Mouse (Mus musculus) Patski (cell line): ENCODE measurements around the gene Cntnap1. TPM values are rescaled to one million over a fixed set of nuclear protein-coding genes. Genes with fewer than 3 reads are reported as not detected.

Source experiments
- ATAC-seq: fragments of 100-300 bp; one replicate; pipeline ENCODE4 v1.8.0; 2021
- CTCF ChIA-PET: fragments of 350-600 bp; sonication (Branson Sonifier 250); formaldehyde crosslinking; loops from one replicate; lab custom pipeline; 2022; ENCODE audit warnings: inconsistent platforms; lab: Charles Lee
- POLR2A ChIA-PET: fragments of 350-600 bp; sonication (Branson Sonifier 250); formaldehyde crosslinking; loops from one replicate; lab custom pipeline; 2022; ENCODE audit warnings: antibody characterized with exemption, inconsistent platforms; lab: Charles Lee
- DNase-seq: peaks from one replicate; pipeline ENCODE4 v3.0.0-alpha.2; 2011; ENCODE audit warnings: low read depth, low spot score
- H3K27me3 ChIP-seq: fragments of 371-371 bp; one replicate; pipeline ENCODE4 v1.5.1; 2021
- CTCF ChIP-seq: fragments of 100-300 bp; IDR thresholded peaks from one replicate; pipeline ENCODE4 v1.5.1; 2021
- in situ Hi-C: fragments of 300-500 bp; cut with MboI; formaldehyde crosslinking; loops from 3 replicates; pipeline ENCODE4 v1.11.1; 2018; ENCODE audit warnings: low pct_unique_long_range_greater_than_20kb, mixed read lengths
- polyA plus RNA-seq: library from polyadenylated mRNA; unstranded; gene quantifications from one replicate; pipeline ENCODE4 v1.2.3, GENCODE M21; 2021

The Cntnap1 gene
- polyA plus RNA-seq, 1 experiment from 2014 or later = 10.8 TPM

DNA sequence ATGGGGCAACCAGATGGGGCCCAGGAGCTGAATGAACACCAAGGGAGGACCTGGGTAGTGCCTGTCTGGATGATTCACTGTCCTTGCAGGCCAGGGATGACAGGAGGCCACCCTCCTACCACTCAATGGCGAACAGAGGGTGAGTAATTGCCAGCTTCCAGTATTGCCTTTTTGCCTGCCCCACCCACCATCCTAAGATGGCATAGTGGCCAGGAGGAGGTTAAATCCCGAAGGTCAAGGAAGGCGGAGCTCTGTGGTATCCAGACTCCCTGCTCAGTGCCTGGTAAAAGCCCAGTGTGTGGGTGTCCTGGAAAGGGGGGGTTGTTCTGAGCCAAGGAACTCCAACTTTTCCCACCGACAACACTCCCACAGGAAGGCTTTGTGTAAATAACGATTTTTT, 8.0 kb upstream of the Cntnap1 start:
- no peak for TF ChIP-seq CTCF
- ATAC-seq = no peak
- no peak for DNase-seq
- ChIA-PET POLR2A (no interaction called here), CTCF (interaction anchor here (1.6 kb wide), 1 partner anchor 44 kb away, joined by 3 read pairs; no protein-coding TSS in a partner anchor)
- no peaks in the 10 kb centered on the region for H3K27me3 ChIP-seq
- in situ Hi-C loops = no loop called here

DNA sequence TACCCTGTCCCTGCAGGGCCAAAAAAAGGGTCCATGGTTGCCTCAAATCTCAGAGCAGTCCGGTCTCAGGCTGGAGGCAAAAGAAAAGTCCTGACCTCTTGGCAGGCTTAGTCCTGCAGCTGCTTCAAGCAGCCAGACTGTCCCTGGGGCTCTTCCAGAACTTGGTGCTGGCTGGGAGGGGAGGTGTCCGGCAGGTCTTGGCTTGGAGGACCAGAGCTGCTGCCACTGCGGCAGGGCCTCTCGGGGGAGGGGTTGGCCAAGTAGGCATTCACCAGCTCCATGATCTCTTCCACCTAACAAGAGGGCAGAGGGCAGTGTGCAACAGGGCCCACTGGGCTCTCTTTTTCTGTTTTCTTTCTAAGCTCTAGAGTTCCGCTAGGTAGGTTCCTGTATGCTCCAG, 7.6 kb upstream of the Cntnap1 start:
- DNase-seq = no peak
- POLR2A ChIA-PET = no interaction called here
- ATAC-seq = no peak
- CTCF ChIA-PET = interaction anchor here (0.6 to 1.6 kb wide), 3 partner anchors 10 to 175 kb away, joined by 3 to 5 read pairs (median 3); no protein-coding TSS in a partner anchor
- TF ChIP-seq CTCF = no peak
- H3K27me3 ChIP-seq = no peaks in the 10 kb centered on the region
- in situ Hi-C loops = no loop called here

DNA sequence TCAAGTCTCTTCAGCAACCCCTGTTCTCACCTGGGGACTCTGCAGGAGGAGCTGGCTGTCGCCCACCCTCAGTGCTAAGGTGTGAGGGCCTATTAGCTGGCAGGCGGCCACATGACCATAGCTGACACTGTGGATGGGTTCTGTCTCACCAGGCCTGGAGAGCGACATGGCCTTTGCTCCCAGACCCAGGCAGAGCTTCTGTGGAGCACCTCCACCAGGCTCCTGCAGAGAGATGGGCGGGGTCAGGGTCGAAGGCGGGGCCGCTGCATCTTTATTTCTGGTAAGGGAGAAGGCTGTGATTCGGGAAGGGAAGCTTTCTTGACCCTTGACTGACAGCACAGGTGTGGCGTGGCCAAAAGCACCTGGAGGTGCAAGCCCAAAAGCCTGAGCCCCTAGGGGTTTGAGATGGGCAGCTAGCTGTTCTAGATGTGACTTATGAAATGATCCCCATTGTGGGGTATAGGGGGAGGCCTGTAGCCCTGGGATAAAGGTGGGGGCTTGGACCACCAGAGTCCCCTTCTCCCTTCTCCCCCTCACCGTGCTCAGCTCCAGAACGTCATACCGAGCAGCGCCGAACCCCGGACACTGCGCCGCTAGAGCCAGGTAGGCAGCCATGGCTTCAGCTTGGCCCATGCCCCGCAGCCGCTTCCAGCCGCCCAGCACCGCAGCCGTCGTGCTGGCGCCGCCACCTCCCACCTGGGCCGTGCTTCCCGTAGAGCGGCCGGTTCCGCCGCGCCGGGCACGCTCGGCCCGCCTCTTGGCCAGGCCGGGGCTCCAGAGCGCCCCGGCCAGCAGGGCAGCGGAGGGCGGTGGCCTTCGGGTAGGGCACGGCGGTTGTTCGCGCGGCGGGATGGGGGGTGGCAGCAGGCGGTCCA, 6.6 kb upstream of the Cntnap1 start:
- no peaks in the 10 kb centered on the region for H3K27me3 ChIP-seq
- TF ChIP-seq CTCF = no peak
- in situ Hi-C loops = no loop called here
- DNase-seq = no peak
- ChIA-PET CTCF (interaction anchor here (0.6 to 1.2 kb wide), 3 partner anchors 11 to 176 kb away, joined by 3 to 5 read pairs (median 3); no protein-coding TSS in a partner anchor), POLR2A (interaction anchor here (0.9 kb wide), 1 partner anchor 68 kb away, joined by 3 read pairs; the partner anchor contains the start of gene Psmc3ip)
- no peak for ATAC-seq

DNA sequence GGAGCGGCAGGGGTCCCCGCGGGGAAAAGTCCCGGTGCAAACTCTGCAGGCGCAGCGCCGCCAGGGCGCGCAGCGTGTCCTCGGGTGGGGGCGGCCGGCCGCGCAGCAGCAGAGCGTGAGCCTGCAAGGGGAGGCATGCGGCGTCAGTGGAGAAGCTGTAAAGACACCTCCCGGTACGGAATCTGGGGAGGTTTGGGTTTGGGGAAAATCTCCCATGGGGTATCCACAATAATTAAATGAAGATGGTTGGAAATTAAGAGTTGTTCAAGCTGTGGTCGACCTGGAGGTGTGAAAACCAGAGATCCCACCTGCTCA, 6.0 kb upstream of the Cntnap1 start:
- POLR2A ChIA-PET = interaction anchor here (0.9 kb wide), 1 partner anchor 69 kb away, joined by 3 read pairs; the partner anchor contains the start of gene Psmc3ip
- TF ChIP-seq CTCF = no peak
- in situ Hi-C loops = no loop called here
- DNase-seq (no peak), ATAC-seq (no peak)
- CTCF ChIA-PET = no interaction called here
- no peaks in the 10 kb centered on the region for H3K27me3 ChIP-seq

DNA sequence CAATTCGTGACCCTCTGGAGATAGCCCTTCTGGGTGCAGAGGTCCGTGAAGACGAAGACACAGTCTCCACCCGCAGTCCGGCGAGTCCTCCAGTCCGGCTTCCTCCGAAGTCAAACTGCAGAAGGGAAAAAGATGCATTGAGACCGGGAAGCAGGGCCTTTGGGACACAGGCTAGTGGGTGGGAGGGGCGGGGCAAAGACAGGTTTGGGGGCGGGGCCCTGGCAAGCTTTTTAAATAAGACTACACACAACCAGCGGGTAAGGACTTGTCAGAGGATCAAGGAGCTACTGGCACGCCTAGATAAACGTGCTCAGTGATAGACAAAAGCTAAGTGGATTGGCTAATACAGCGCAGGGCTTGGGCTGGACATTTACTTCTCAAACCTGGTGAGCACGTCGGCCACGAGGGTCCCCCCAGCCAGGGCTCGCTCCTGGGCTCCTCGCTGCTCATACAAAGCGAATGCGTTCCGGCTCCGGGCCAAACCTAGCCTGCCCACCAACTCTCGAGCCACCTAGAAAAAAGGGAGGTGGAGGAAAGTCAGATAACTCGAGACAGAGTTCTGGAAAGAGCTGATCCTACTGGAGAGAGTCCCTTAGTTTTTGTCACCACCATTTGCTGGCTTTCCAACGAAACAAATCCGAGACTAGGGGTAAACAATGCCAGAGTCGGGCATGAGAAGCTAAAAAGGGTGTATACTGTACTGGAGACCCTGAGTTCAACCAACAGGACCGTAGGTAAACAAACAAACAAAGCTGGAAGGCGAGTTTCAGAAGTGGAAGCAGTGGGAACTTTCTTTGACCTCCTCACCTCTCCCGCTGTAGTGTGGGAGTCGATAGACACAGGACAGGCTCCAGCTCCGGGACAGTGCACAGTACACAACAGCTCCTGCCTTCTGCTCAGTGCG, 5.4 kb upstream of the Cntnap1 start:
- ATAC-seq (no peak), DNase-seq (no peak)
- ChIA-PET CTCF (no interaction called here), POLR2A (no interaction called here)
- TF ChIP-seq CTCF = no peak
- in situ Hi-C loops = no loop called here
- no peaks in the 10 kb centered on the region for H3K27me3 ChIP-seq

DNA sequence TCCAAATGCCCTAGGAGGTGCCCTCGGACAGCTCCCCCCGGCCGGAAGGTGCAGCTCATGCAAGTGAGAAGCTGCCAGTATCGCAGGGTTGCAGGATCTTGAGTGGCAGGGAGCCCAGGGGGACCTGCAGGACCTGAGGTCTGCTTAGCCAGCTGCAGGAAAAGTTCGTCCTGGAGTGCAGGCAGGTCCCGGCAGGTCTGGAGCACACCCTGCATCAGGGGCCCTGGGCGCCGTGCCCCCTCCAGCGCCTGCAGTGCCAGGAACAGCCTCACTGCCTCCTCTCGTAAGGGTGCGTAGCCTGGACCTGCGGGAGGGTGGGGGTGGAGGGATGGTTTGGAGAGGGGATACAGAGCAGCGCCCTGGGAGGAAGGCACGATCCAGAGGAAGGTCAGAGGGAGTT, 4.0 kb upstream of the Cntnap1 start:
- in situ Hi-C loops = no loop called here
- ChIA-PET POLR2A (interaction anchor here (5.7 kb wide), 1 partner anchor 25 kb away, joined by 31 read pairs; no protein-coding TSS in a partner anchor), CTCF (no interaction called here)
- DNase-seq (no peak), ATAC-seq (no peak)
- TF ChIP-seq CTCF = no peak
- no peaks in the 10 kb centered on the region for H3K27me3 ChIP-seq

DNA sequence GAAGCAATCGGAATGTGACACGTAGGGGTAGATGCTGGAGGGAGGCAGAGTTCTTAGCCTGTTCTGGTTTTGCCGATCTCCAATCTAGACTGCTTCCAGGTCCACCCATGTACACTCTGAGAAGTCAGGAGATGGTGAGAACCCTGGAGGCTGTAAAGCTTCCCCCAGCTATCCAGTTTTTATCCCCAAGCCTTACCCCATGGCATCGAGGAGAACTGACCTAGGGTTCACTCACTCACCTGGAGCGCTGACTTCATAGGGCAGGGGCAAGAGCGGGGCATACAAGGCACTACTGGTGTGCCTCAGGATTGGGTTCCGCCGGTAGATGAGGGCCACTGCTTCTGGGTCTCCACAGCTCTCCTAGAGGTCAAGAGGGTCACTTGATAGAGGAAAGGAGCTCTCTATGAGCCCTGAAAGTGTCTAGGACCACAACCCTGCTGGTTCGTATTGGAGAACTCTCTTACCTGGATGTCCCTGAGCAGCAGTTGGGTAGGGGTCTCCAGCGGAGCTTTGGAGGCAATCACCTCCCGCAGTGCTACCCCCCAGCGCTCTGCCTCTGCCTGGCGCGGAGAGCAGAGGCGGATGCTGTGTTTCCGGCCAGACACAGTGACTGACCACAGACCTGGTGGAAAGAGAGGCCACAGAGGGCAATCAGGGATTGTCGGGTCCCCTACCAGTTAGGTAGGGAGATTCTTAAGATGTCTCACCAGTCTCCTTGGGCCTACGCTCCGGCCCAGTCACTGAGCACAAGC, 2.9 kb upstream of the Cntnap1 start:
- no peak for DNase-seq

DNA sequence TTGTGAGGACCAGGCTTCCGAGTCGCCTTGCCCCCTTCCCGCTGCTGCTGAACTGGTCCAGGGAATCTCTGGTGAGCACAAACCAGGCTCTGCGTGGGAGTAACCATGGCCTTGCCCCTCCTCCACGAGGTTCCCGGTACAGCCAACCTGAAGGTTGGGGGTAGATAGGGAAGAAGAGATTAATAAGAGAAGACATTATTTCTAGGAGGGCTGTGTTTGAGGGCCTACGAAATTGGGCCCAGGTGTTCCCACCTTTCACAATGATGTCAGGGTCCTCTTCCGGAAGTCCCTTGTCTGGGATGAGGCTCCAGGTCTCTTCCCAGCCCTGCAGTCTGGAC, 2.4 kb upstream of the Cntnap1 start:
- TF ChIP-seq CTCF = no peak

More for the DNA sequence above, 2.9 kb upstream of the Cntnap1 start:
- POLR2A ChIA-PET = interaction anchor here (5.7 kb wide), 1 partner anchor 26 kb away, joined by 31 read pairs; no protein-coding TSS in a partner anchor
- ATAC-seq = no peak
- no peak for TF ChIP-seq CTCF
- CTCF ChIA-PET = no interaction called here
- in situ Hi-C loops = no loop called here
- no peaks in the 10 kb centered on the region for H3K27me3 ChIP-seq

DNA sequence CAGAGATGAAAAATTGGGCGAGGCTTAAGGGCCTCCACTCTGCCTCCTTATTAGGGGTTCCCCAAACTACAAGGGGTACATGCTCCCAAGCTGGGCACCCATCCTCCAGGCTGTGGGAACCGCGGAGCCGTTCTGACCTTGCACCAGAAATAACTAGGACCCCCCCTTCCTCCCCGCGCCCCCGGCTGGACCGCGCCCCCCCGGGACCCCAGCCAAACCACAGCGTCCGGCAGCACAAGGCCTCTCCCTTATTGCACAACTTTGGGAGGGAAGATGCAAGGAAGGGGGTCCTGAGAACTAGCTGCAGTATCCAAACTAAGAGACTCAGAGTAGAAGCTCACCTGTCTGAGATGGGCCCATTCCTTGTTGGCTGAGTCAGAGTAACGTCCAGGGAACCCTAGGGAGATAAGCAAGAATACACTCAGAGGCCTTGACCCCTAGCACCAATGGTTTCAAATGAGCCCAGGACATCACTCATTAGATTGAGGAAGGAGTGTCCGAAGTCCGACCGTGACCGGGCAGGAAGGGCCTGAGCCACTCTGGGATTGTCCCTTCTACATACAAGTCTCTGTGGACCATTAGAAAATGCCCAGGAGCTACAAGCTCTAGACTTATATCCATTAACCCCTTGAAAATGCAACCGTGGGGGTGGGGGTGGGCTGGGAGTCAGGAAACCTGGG, 1.9 kb upstream of the Cntnap1 start:
- DNase-seq = no peak
- ChIA-PET CTCF (no interaction called here), POLR2A (interaction anchor here (1.2 to 5.7 kb wide), 2 partner anchors 27 to 50 kb away, joined by 4 to 31 read pairs; no protein-coding TSS in a partner anchor)
- in situ Hi-C loops = no loop called here
- no peaks in the 10 kb centered on the region for H3K27me3 ChIP-seq
- no peak for TF ChIP-seq CTCF
- no peak for ATAC-seq

More for the DNA sequence above, 2.4 kb upstream of the Cntnap1 start:
- CTCF ChIA-PET = no interaction called here
- ATAC-seq (no peak), DNase-seq (no peak)
- in situ Hi-C loops = no loop called here
- H3K27me3 ChIP-seq = no peaks in the 10 kb centered on the region
- POLR2A ChIA-PET = interaction anchor here (5.7 kb wide), 1 partner anchor 27 kb away, joined by 31 read pairs; no protein-coding TSS in a partner anchor
